Mouse (Mus musculus): Measurements from ENCODE around the gene Grik1.

- TF ChIP-seq CTCF (IDR thresholded peaks at IDR 0.05; ENCODE audit: insufficient read depth, low read depth, low read length) (no peak), POLR2A (IDR thresholded peaks at IDR 0.05; ENCODE audit: insufficient read depth, low read depth, low read length) (no peak)
Observed at GRCm38 (mm10) chr16:87911201-87911600, 378.9 kb downstream of the Grik1 start.
